Mouse (Mus musculus): ENCODE measurements around the gene Axl. TPM values are rescaled to one million over a fixed set of nuclear protein-coding genes. Genes with fewer than 3 reads are reported as not detected.

The Axl gene
- polyA plus RNA-seq, 1 experiment from 2014 or later = 27.6 TPM

DNA sequence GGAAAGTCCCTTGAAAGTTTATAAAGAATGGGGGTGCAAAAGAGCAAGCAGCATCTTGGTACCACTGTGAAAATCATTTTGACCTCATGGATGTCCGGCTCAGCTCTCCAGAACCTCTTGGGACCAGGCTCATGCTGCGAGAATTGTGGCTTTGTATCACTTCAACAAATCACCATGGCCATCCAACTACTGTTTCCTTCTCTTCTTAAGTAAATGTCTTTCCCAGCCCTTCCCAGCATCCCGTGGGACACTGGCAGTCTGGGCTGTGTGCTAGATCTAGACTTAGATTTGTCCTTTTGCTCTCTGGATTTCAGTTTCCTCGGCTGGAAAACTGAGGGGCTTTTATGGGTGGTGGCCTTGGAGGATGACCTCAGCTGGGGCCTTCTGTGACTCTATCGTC lies 20.3 kb downstream of the Axl start:
- H3K4me3 ChIP-seq (replicated peaks) = no peak overlapping the region
- no peaks in the 10 kb centered on the region for H3K27me3 ChIP-seq (replicated peaks)
- no peaks in the 10 kb centered on the region for H3K4me1 ChIP-seq
- no peak overlapping the region for H3K27ac ChIP-seq (replicated peaks)
- no peak overlapping the region for H3K9ac ChIP-seq (replicated peaks)
- H3K9me3 ChIP-seq (replicated peaks) = no peaks in the 10 kb centered on the region
- 91% methylated on average over 5 of the region's 5 CpGs for WGBS
- H3K4me2 ChIP-seq = no peak overlapping the region
- H3K36me3 ChIP-seq = 0 out of 2 replicates have a peak, but pooled peaks cover 3% of the 10 kb centered on the region
- no peak for ATAC-seq (ENCODE audit: low FRiP score)

DNA sequence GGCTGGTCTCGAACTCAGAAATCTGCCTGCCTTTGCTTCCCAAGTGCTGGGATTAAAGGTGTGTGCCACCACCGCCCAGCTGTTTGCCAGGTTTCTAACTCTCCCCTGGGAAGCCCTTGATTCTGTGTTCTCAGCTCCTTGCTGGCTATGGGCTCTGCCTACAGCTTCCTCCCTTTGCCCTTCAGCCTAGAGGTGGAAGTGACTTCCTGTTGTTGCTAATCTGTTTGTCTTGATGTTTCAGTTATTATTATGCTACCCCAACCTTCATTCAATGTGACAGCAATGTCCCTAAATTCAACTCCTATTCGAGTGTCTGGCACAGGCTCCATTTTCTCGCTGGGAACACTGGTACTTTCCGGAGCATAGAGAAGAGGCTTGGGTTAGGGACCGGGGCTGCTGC lies 22.4 kb downstream of the Axl start:
- no peak for ATAC-seq (ENCODE audit: low FRiP score)
- H3K4me1 ChIP-seq = no peaks in the 10 kb centered on the region
- 84% methylated on average over 6 of the region's 6 CpGs for WGBS
- 0 out of 2 replicates have a peak, but pooled peaks cover 3% of the 10 kb centered on the region for H3K36me3 ChIP-seq
- H3K4me3 ChIP-seq (replicated peaks) = no peak overlapping the region
- H3K27me3 ChIP-seq (replicated peaks) = no peaks in the 10 kb centered on the region
- no peak overlapping the region for H3K9ac ChIP-seq (replicated peaks)
- no peak overlapping the region for H3K4me2 ChIP-seq
- no peaks in the 10 kb centered on the region for H3K9me3 ChIP-seq (replicated peaks)
- H3K27ac ChIP-seq (replicated peaks) = no peak overlapping the region

DNA sequence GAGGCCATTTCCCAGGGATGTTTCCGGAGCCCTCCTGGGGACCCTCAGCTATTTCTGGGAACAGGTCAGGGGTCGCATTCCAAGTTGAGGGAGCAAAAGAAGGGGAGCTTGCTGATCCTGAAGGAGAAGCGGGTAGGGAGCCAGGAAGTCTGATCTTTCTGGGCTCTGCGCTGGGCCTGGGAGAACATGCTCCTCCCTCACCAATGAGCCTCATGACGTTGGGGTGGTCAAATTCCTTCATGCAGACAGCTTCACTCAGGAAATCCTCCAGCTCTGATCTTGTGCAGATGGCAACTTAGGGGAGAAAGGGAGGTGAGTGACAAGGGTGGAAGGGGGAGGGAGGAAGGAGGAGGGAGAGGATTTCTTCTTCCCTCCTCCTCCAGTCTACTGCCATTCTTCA lies 24.3 kb downstream of the Axl start:
- no peak for ATAC-seq (ENCODE audit: low FRiP score)
- no peaks in the 10 kb centered on the region for H3K9me3 ChIP-seq (replicated peaks)
- H3K36me3 ChIP-seq = no peaks in the 10 kb centered on the region
- no peaks in the 10 kb centered on the region for H3K4me1 ChIP-seq
- WGBS = 71% methylated on average over 5 of the region's 5 CpGs
- no peak overlapping the region for H3K27ac ChIP-seq (replicated peaks)
- H3K9ac ChIP-seq (replicated peaks) = no peak overlapping the region
- H3K4me3 ChIP-seq (replicated peaks) = no peak overlapping the region
- H3K4me2 ChIP-seq = no peak overlapping the region
- no peaks in the 10 kb centered on the region for H3K27me3 ChIP-seq (replicated peaks)

DNA sequence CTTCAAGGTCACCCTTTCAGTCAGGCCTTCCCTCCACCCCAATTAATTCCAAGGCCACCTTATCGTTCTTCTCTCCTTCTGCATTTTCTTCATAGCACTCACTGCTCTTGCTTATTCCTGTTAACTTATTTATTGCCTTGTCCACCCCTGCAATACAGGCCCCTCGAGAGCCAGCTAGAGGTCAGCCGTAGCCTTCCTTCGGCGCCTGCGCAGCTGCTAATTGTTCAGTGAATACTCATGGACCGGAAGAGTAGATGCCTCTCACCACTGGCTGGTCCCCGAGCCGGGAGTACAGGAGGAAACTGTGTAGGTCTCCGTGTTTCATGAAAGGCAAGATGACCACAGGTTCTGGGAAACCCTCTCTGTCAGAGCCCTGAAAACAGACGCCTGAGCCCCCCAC lies 24.8 kb downstream of the Axl start:
- no peak overlapping the region for H3K9ac ChIP-seq (replicated peaks)
- no peaks in the 10 kb centered on the region for H3K36me3 ChIP-seq
- no peaks in the 10 kb centered on the region for H3K4me1 ChIP-seq
- H3K4me3 ChIP-seq (replicated peaks) = no peak overlapping the region
- no peak for ATAC-seq (ENCODE audit: low FRiP score)
- no peak overlapping the region for H3K4me2 ChIP-seq
- H3K9me3 ChIP-seq (replicated peaks) = no peaks in the 10 kb centered on the region
- WGBS = 66% methylated on average over 11 of the region's 11 CpGs
- H3K27ac ChIP-seq (replicated peaks) = no peak overlapping the region
- no peaks in the 10 kb centered on the region for H3K27me3 ChIP-seq (replicated peaks)

DNA sequence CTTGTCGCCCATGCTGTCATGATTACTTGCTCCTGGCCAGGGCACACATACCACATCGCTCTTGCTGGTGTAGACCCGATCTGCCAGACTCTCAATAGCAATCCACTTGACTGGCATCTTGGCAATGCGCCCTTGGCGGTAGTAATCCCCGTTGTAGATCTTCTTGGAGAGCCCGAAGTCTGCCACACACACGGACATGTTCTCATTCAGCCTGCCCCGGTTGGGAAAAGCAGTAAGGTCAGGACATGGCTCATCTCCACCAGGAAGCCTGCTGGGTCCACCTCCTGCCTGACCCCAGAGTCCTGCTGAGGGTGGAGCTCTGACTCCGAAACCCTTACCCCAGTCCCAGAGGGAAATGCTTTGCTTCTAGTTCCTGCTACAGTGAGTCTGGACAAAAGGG lies 27.2 kb downstream of the Axl start:
- Histone ChIP-seq H3K27me3 (replicated peaks) (no peaks in the 10 kb centered on the region), H3K36me3 (no peaks in the 10 kb centered on the region), H3K9me3 (replicated peaks) (no peaks in the 10 kb centered on the region), H3K4me2 (no peak overlapping the region), H3K4me3 (replicated peaks) (no peak overlapping the region), H3K9ac (replicated peaks) (no peak overlapping the region), H3K4me1 (peaks cover 2% of the 10 kb centered on the region; the same call in 1 of the 2 replicates), H3K27ac (replicated peaks) (no peak overlapping the region)
- WGBS = 82% methylated on average over 10 of the region's 10 CpGs
- no peak for ATAC-seq (ENCODE audit: low FRiP score)

DNA sequence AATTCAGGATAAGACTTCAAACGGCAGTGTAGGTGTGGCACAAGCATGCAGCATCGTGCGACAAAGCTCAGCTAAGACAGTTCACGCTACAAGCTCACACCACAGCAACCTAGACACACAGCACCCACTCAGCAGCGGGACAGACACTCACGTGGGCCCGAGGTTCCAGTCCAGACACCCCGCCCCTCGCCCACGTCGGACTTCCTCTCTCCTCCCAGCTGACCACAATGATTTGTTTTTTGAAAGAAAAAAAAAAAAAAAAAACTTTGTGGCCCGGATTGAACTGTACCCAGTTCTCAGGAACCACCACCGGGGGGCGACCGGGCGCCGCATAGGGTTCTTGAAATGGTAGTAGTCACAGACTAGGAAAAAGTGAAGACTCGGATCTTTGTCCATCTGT lies 32.5 kb downstream of the Axl start:
- ATAC-seq (ENCODE audit: low FRiP score) = peak; percentile 27; the same call in 1 of the 2 replicates
- H3K27me3 ChIP-seq (replicated peaks) = no peaks in the 10 kb centered on the region
- H3K4me1 ChIP-seq = peaks cover 28% of the 10 kb centered on the region
- peak overlapping the region; percentile 95 for H3K4me2 ChIP-seq
- peaks cover 11% of the 10 kb centered on the region; the same call in 1 of the 2 replicates for H3K36me3 ChIP-seq
- H3K9me3 ChIP-seq (replicated peaks) = no peaks in the 10 kb centered on the region
- H3K4me3 ChIP-seq (replicated peaks) = peak overlapping the region; percentile 94
- under 1% methylated on average over 18 of the region's 18 CpGs for WGBS
- peak overlapping the region; percentile 59 for H3K9ac ChIP-seq (replicated peaks)
- peak overlapping the region; percentile 98 for H3K27ac ChIP-seq (replicated peaks)

DNA sequence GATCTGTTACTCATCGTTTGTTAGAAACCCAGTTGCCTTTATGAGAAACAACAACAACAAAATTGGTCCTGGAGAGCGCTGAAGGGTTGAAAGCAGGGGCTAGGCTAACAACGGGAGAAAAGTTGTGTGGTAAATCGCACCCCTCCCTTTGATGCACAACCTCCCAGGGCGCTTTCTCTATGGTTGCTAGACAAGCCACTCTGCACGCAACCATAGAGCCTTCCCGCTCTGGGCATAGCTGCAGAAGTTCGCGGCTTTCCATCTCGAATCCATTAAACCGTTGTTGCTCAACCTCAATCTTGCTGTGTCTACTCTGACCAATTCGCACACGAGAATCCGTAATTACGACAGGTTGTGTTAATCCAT lies 33.1 kb downstream of the Axl start:
- Histone ChIP-seq H3K9ac (replicated peaks) (peak overlapping the region; percentile 59), H3K36me3 (peaks cover 16% of the 10 kb centered on the region), H3K4me2 (peak overlapping the region; percentile 95), H3K9me3 (replicated peaks) (no peaks in the 10 kb centered on the region), H3K27me3 (replicated peaks) (no peaks in the 10 kb centered on the region), H3K4me1 (peaks cover 28% of the 10 kb centered on the region), H3K27ac (replicated peaks) (peak overlapping the region; percentile 98), H3K4me3 (replicated peaks) (peak overlapping the region; percentile 94)
- under 1% methylated on average over 15 of the region's 15 CpGs for WGBS
- peak; percentile 61 for ATAC-seq (ENCODE audit: low FRiP score)

DNA sequence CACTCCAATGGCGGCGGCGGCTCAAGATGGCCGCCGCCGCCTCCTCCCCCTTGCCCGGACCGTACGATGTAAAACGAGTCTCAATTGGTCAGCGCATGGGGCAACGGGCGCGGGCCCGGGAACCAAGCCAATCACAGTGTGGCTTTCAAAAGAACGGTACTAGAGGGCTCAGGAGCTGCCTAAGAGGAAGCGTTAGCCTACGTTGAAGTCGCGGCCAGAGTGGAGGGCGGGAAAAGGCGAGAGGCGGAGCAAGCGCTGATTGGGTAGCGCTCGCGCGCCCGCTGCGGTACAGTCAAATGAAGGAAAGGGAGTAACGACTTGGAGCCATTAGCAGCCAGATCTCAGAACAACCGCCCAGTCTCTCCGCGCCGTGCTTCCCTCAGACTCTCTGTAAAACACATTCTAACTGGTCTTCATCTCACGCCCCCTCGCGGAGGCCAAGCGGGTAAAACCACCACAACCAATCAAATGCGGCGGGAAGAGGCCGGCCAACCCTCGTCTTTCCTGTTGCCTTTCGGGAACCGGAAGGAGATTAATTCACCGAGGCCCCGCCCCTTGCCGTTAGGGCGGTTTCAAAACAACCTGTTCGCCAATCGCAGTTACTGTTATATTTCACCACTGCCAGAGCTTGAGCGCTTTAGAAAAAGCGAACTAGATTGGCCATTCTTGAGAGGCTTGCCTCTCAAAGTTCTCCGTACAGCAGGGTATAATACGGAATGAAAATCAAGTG lies 33.6 kb downstream of the Axl start, which contains the start of gene Hnrnpul1:
Gene Hnrnpul1 (minus strand): TSS at position 20 of the 730 bp plus-strand sequence.
- peak within 1 kb of the TSS; percentile 98 for H3K27ac ChIP-seq (replicated peaks)
- no peaks in the 10 kb centered on the region for H3K27me3 ChIP-seq (replicated peaks)
- peak within 1 kb of the TSS; percentile 94 for H3K4me3 ChIP-seq (replicated peaks)
- ATAC-seq (ENCODE audit: low FRiP score) = peak; percentile 93
- no peaks in the 10 kb centered on the region for H3K9me3 ChIP-seq (replicated peaks)
- H3K4me2 ChIP-seq = peak within 1 kb of the TSS; percentile 95
- WGBS = under 1% methylated on average over 55 of the region's 55 CpGs
- H3K36me3 ChIP-seq = peaks cover 20% of the 10 kb centered on the region
- peaks cover 28% of the 10 kb centered on the region for H3K4me1 ChIP-seq
- peak within 1 kb of the TSS; percentile 97 for H3K9ac ChIP-seq (replicated peaks)

DNA sequence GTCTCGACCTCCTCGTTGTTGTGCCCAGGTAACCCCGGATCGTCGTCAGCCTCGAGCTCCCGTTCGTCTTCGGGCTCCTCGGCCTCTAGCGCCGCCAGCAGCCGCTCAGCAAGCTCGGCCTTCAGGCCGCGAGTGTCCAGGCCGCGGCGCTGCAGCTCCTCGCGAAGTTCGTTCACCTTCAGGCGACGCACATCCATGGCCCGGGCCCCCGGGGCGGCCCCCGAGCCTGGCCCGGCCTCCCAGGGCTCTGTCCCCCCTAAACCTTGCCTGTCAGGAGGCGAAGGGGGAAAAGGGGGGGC lies 34.1 kb downstream of the Axl start:
- Histone ChIP-seq H3K4me3 (replicated peaks) (peak overlapping the region; percentile 94), H3K36me3 (peaks cover 25% of the 10 kb centered on the region), H3K27me3 (replicated peaks) (no peaks in the 10 kb centered on the region), H3K9ac (replicated peaks) (peak overlapping the region; percentile 97), H3K27ac (replicated peaks) (peak overlapping the region; percentile 98), H3K9me3 (replicated peaks) (no peaks in the 10 kb centered on the region), H3K4me1 (peaks cover 28% of the 10 kb centered on the region), H3K4me2 (peak overlapping the region; percentile 94)
- no peak for ATAC-seq (ENCODE audit: low FRiP score)
- WGBS = under 1% methylated on average over 30 of the region's 30 CpGs

DNA sequence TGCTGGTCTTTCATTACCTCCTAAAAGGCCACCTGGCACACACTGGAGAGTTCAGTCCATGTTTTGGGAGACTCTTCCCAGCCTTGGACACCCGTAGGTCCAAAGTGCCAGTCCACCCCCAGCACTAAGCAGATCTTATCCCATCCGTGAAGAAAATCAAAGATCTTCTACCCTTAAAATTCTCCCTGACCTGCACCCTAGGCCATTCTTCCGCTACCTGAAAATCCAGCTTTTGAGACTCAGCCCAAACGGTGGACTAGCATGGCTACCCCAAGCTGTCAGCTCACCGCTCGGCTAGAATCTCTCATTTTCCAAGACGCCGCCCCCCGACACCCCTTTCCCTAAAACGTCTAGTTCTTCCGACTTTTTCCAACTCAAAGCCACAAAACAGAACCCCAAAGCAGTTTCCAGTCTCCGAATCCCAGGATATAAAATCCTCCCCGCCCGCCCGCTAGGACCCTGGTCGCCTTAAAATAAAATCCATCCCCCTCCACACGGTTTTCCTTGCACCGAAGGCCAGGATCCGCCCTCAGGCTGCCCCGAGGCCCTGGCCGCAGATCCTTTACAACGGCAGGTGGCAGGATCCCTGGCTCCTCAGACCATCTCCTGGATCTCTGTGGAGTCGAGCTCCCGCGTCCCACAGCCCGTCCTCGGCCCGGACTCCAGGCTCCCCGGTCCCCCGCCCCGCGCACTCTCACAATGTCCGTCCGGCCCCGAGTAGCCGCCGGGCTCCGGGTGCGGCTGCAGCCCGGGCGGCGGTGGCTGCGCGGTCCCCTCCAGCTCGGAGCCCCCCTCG lies 34.7 kb downstream of the Axl start:
- H3K9ac ChIP-seq (replicated peaks) = peak overlapping the region; percentile 97
- H3K4me1 ChIP-seq = peaks cover 28% of the 10 kb centered on the region
- ATAC-seq (ENCODE audit: low FRiP score) = peak; percentile 10

DNA sequence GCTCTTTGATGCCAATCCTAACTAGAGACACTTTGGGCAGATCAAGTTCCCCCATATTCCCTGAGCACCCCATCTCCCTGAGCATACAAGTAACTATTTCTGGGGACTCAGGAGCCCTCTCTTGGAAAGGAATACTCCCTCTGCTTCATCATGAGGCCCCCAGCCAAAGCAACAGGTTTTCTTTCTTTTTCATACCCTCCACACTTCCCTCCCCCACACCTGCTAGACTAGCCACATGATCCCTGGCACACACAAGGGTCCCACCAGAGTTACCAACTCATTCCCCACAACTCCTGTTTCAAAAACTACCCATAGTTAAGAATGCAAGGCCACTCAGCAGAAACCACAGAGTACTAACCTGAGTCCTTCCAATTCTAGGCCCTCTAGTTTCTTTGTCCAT lies 35.4 kb downstream of the Axl start:
- peak overlapping the region; percentile 94 for H3K4me2 ChIP-seq
- peak overlapping the region; percentile 97 for H3K9ac ChIP-seq (replicated peaks)
- no peaks in the 10 kb centered on the region for H3K9me3 ChIP-seq (replicated peaks)
- H3K27me3 ChIP-seq (replicated peaks) = no peaks in the 10 kb centered on the region
- peaks cover 28% of the 10 kb centered on the region for H3K4me1 ChIP-seq
- H3K4me3 ChIP-seq (replicated peaks) = peak overlapping the region; percentile 94
- no peak for ATAC-seq (ENCODE audit: low FRiP score)
- peaks cover 38% of the 10 kb centered on the region for H3K36me3 ChIP-seq
- no peak overlapping the region for H3K27ac ChIP-seq (replicated peaks)

More for the DNA sequence above, 34.7 kb downstream of the Axl start:
- Histone ChIP-seq H3K36me3 (peaks cover 30% of the 10 kb centered on the region), H3K27ac (replicated peaks) (peak overlapping the region; percentile 98), H3K9me3 (replicated peaks) (no peaks in the 10 kb centered on the region), H3K4me3 (replicated peaks) (peak overlapping the region; percentile 94), H3K4me2 (peak overlapping the region; percentile 94), H3K27me3 (replicated peaks) (no peaks in the 10 kb centered on the region)
- 1% methylated on average over 46 of the region's 46 CpGs for WGBS

DNA sequence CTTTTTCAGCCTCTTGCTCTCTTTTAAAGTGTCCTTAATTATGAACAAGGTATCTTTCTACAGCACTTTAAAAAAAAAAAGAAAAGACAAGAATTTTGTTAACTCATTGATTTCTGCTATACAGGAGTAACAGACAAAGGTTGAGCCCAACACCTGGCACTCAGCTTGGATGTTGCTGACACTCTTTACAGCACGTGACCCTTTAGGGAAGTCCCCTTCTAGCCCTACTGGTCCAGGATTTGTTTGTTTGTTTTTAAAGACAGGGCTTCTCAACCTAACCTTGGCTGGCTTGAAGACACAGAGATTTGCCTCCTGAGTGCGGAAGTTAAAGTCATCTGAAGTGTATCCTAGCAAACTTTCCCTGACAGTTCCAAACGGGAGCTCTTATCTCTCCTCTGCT lies 41.7 kb downstream of the Axl start:
- Histone ChIP-seq H3K36me3 (peaks cover 95% of the 10 kb centered on the region), H3K4me3 (replicated peaks) (no peak overlapping the region)
- no peak for ATAC-seq (ENCODE audit: low FRiP score)

More for the DNA sequence above, 41.7 kb downstream of the Axl start:
- Histone ChIP-seq H3K27me3 (replicated peaks) (no peaks in the 10 kb centered on the region), H3K4me2 (no peak overlapping the region), H3K4me1 (peaks cover 7% of the 10 kb centered on the region), H3K9ac (replicated peaks) (no peak overlapping the region), H3K9me3 (replicated peaks) (no peaks in the 10 kb centered on the region), H3K27ac (replicated peaks) (no peak overlapping the region)
- 90% methylated on average over 3 of the region's 3 CpGs for WGBS

Measured in neural tube, embryonic 15.5 days (tissue).